Mouse (Mus musculus) forebrain, embryonic 14.5 days (tissue): Measurements from ENCODE around the gene Fmnl3. TPM values are rescaled to one million over a fixed set of nuclear protein-coding genes. Genes with fewer than 3 reads are reported as not detected.

Experiments used
- ATAC-seq: fragments of 200-750 bp; cut with Nextera tagmentation; 2 replicates; pipeline ENCODE4 v1.8.0; 2017; ENCODE audit warnings: mild to moderate bottlenecking, moderate library complexity
- DNase-seq: peaks from one replicate; pipeline ENCODE4 v3.0.0-alpha.2; 2015; ENCODE audit warnings: low spot score
- H3K27ac ChIP-seq: fragments of 300-500 bp; sonication (generic); 2 replicates; pipeline ENCODE4 v1.5.1; 2014; ENCODE audit warnings: low read depth, mild to moderate bottlenecking, control low read depth, low read length, moderate library complexity
- H3K27me3 ChIP-seq: fragments of 300-500 bp; sonication (generic); replicated peaks from 2 replicates; pipeline ENCODE4 v1.6.1; 2014; ENCODE audit warnings: low read length, control low read depth, mixed read lengths; ENCODE audit not compliant: control insufficient read depth, insufficient read depth
- H3K36me3 ChIP-seq: fragments of 300-500 bp; sonication (generic); 2 replicates; pipeline ENCODE4 v1.6.1; 2014; ENCODE audit warnings: low read length, control low read depth; ENCODE audit not compliant: control insufficient read depth, insufficient read depth
- H3K4me1 ChIP-seq: fragments of 300-500 bp; sonication (generic); 2 replicates; pipeline ENCODE4 v1.6.1; 2014; ENCODE audit warnings: antibody characterized with exemption, low read length, control low read depth; ENCODE audit not compliant: control insufficient read depth, insufficient read depth
- H3K4me2 ChIP-seq: fragments of 300-500 bp; sonication (generic); 2 replicates; pipeline ENCODE4 v1.6.1; 2014; ENCODE audit warnings: mild to moderate bottlenecking, control low read depth, low read length
- H3K4me3 ChIP-seq: fragments of 300-500 bp; sonication (generic); 2 replicates; pipeline ENCODE4 v1.5.1; 2014; ENCODE audit warnings: low read depth, low read length, control low read depth
- H3K9ac ChIP-seq: fragments of 300-500 bp; sonication (generic); 2 replicates; pipeline ENCODE4 v1.6.1; 2014; ENCODE audit warnings: mild to moderate bottlenecking, low read length, control low read depth, moderate library complexity
- H3K9me3 ChIP-seq: fragments of 300-500 bp; sonication (generic); replicated peaks from 2 replicates; pipeline ENCODE4 v1.6.1; 2016; ENCODE audit warnings: low read length, control low read depth, mixed read lengths; ENCODE audit not compliant: control insufficient read depth
- WGBS: fragments of 180-500 bp; shearing (Covaris S2); extraction: QIAGEN DNeasy Blood & Tissue Kit; methylation state at CpG from one replicate; pipeline ENCODE4 v1.1.7; 2014; 5-methylcytosine and 5-hydroxymethylcytosine counted together
- polyA plus RNA-seq: library from polyadenylated mRNA; unstranded; fragments of >200 nt; fragmentation: Nextera tagmentation; extraction: Ambion mirVana; gene quantifications from 2 replicates; pipeline ENCODE4 v1.2.1, GENCODE M21; 2014

Gene Fmnl3
- polyA plus RNA-seq, 1 experiment from 2014 or later = 3.9 TPM

GRCm38 (mm10) chr15:99403159-99403889 is 33.0 kb upstream of the Fmnl3 start:
- peaks cover 64% of the 10 kb centered on the region for H3K36me3 ChIP-seq
- H3K27me3 ChIP-seq = no peaks in the 10 kb centered on the region
- H3K9me3 ChIP-seq = no peaks in the 10 kb centered on the region
- no peak overlapping the region for H3K4me2 ChIP-seq
- ATAC-seq (no peak), DNase-seq (no peak)
- no peak overlapping the region for H3K9ac ChIP-seq
- H3K27ac ChIP-seq = no peak overlapping the region
- no peaks in the 10 kb centered on the region for H3K4me1 ChIP-seq
- no peak overlapping the region for H3K4me3 ChIP-seq
- WGBS = 94% methylated on average over 12 of the region's 12 CpGs

GRCm38 (mm10) chr15:99400602-99401001 is 30.3 kb upstream of the Fmnl3 start:
- no peak overlapping the region for H3K9ac ChIP-seq
- H3K27me3 ChIP-seq = no peaks in the 10 kb centered on the region
- no peaks in the 10 kb centered on the region for H3K9me3 ChIP-seq
- no peaks in the 10 kb centered on the region for H3K4me1 ChIP-seq
- H3K4me2 ChIP-seq = no peak overlapping the region
- H3K36me3 ChIP-seq = peaks cover 37% of the 10 kb centered on the region
- 96% methylated on average over 6 of the region's 6 CpGs for WGBS
- ATAC-seq = no peak
- H3K4me3 ChIP-seq = no peak overlapping the region
- H3K27ac ChIP-seq = no peak overlapping the region
- DNase-seq = no peak

GRCm38 (mm10) chr15:99399503-99400245 is 29.4 kb upstream of the Fmnl3 start:
- H3K9me3 ChIP-seq = no peaks in the 10 kb centered on the region
- no peak overlapping the region for H3K4me2 ChIP-seq
- peaks cover 28% of the 10 kb centered on the region for H3K36me3 ChIP-seq
- no peak overlapping the region for H3K4me3 ChIP-seq
- WGBS = 80% methylated on average over 15 of the region's 15 CpGs
- H3K27me3 ChIP-seq = no peaks in the 10 kb centered on the region
- H3K9ac ChIP-seq = no peak overlapping the region
- ATAC-seq (no peak), DNase-seq (no peak)
- H3K4me1 ChIP-seq = peaks cover 6% of the 10 kb centered on the region; the same call in 1 of the 2 replicates
- no peak overlapping the region for H3K27ac ChIP-seq

- Histone ChIP-seq H3K36me3 (peaks cover 8% of the 10 kb centered on the region; the same call in 1 of the 2 replicates), H3K4me3 (no peak overlapping the region), H3K27me3 (no peaks in the 10 kb centered on the region), H3K27ac (no peak overlapping the region), H3K4me2 (no peak overlapping the region), H3K9ac (no peak overlapping the region), H3K4me1 (peaks cover 16% of the 10 kb centered on the region), H3K9me3 (no peaks in the 10 kb centered on the region)
- DNase-seq (no peak), ATAC-seq (no peak)
- WGBS = 95% methylated on average over 2 of the region's 2 CpGs
These were observed 27.3 kb upstream of the Fmnl3 start for GRCm38 (mm10) chr15:99397622-99398021.

GRCm38 (mm10) chr15:99396875-99397274 is 26.6 kb upstream of the Fmnl3 start:
- Histone ChIP-seq H3K4me1 (peaks cover 20% of the 10 kb centered on the region), H3K27ac (no peak overlapping the region), H3K27me3 (no peaks in the 10 kb centered on the region), H3K9me3 (no peaks in the 10 kb centered on the region), H3K4me2 (no peak overlapping the region), H3K4me3 (no peak overlapping the region), H3K36me3 (peaks cover 3% of the 10 kb centered on the region; the same call in 1 of the 2 replicates), H3K9ac (no peak overlapping the region)
- 67% methylated on average over 4 of the region's 4 CpGs for WGBS
- ATAC-seq (no peak), DNase-seq (no peak)

GRCm38 (mm10) chr15:99396462-99396861 is 26.2 kb upstream of the Fmnl3 start:
- 84% methylated on average over 1 of the region's 1 CpGs for WGBS
- H3K4me1 ChIP-seq = peaks cover 20% of the 10 kb centered on the region
- no peak for DNase-seq

GRCm38 (mm10) chr15:99393386-99394252 is 23.3 kb upstream of the Fmnl3 start:
- 14% methylated on average over 24 of the region's 24 CpGs for WGBS
- Histone ChIP-seq H3K9me3 (no peaks in the 10 kb centered on the region), H3K27me3 (no peaks in the 10 kb centered on the region), H3K9ac (peak overlapping the region; percentile 82), H3K4me2 (peak overlapping the region; percentile 99), H3K4me1 (peaks cover 20% of the 10 kb centered on the region), H3K4me3 (peak overlapping the region; percentile 79), H3K36me3 (no peaks in the 10 kb centered on the region), H3K27ac (peak overlapping the region; percentile 70; the same call in 1 of the 2 replicates)
- no peak; the same call in 1 of the 2 replicates for ATAC-seq
- DNase-seq = no peak

More at GRCm38 (mm10) chr15:99396462-99396861, 26.2 kb upstream of the Fmnl3 start:
- H3K27ac ChIP-seq = no peak overlapping the region
- no peak overlapping the region for H3K9ac ChIP-seq
- H3K36me3 ChIP-seq = peaks cover 2% of the 10 kb centered on the region; the same call in 1 of the 2 replicates
- no peaks in the 10 kb centered on the region for H3K27me3 ChIP-seq
- no peak for ATAC-seq
- no peak overlapping the region for H3K4me3 ChIP-seq
- H3K4me2 ChIP-seq = no peak overlapping the region
- H3K9me3 ChIP-seq = no peaks in the 10 kb centered on the region

- Histone ChIP-seq H3K4me1 (peaks cover 20% of the 10 kb centered on the region), H3K27ac (peak within 1 kb of the TSS; percentile 70), H3K9me3 (no peaks in the 10 kb centered on the region), H3K9ac (peak within 1 kb of the TSS; percentile 82), H3K4me3 (peak within 1 kb of the TSS; percentile 79), H3K27me3 (no peaks in the 10 kb centered on the region), H3K36me3 (no peaks in the 10 kb centered on the region), H3K4me2 (peak within 1 kb of the TSS; percentile 99)
- DNase-seq = peak; percentile 100
- under 1% methylated on average over 51 of the region's 51 CpGs for WGBS
- peak; percentile 100 for ATAC-seq
These were observed 22.5 kb upstream of the Fmnl3 start, which contains the start of gene Tmbim6 for GRCm38 (mm10) chr15:99392486-99393385. TSS of gene Tmbim6 (plus strand) at chr15:99392882.
